Mouse (Mus musculus): Measurements from ENCODE around the gene Nkx2-3. TPM values are rescaled to one million over a fixed set of nuclear protein-coding genes. Genes with fewer than 3 reads are reported as not detected.

Gene Nkx2-3
- polyA plus RNA-seq, 1 experiment: 0.06 TPM

DNA sequence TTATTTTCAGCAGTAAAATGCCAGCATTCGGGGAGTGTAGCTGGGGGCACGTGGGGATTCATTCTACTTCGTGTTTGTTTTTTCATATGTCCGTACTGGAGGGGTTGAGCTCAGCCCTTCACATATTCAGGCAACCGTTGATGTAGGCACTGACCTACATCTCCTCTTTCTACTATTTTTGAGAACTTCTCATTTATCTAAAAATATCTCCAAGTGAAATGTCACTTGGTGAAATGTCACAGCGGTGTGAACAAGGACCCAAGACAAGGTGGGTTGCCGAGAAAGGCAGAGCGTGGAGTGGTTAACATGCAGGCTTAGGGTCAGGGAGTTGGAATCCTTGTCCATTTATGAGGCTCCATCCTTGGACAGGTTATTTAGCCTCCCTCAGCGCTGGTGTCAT lies 35.1 kb downstream of the Nkx2-3 start:
- TF ChIP-seq POLR2A (IDR thresholded peaks at IDR 0.05; ENCODE audit: control insufficient read depth, low read depth, low read length) (no peak), CTCF (IDR thresholded peaks at IDR 0.05; ENCODE audit: control insufficient read depth, insufficient read depth, insufficient replicate concordance, low read depth, low read length) (no peak)
- no peaks in the 10 kb centered on the region for H3K36me3 ChIP-seq (ENCODE audit: control insufficient read depth, insufficient read depth, low read length)
- no peaks in the 10 kb centered on the region for H3K27me3 ChIP-seq (ENCODE audit: control insufficient read depth, insufficient read depth, low read length)
- no peaks in the 10 kb centered on the region for H3K4me1 ChIP-seq (ENCODE audit: control insufficient read depth, insufficient read depth, low read length)
- H3K27ac ChIP-seq (ENCODE audit: control insufficient read depth, insufficient read depth, low read depth, low read length): no peak overlapping the region
- H3K4me3 ChIP-seq (ENCODE audit: control insufficient read depth, low read depth, low read length): no peak overlapping the region

DNA sequence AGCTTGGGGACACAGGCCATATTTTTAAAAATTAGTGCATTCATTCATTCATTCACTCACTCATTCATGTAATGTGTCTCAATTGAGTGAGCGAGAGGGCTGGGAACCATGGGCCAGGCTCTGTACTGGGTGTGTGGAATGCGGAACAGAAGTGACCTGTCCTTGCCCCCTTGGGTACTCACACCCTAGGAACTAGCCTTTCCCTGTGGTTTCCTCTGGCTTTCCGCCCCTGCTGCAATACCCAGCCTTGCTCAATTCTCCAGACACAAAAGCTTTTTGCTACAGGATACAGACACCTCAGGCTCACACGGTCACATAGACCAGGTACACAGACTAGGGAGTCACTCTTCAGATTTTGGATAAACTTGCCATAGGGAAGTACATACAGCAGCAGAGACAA lies 36.2 kb downstream of the Nkx2-3 start:
- Histone ChIP-seq H3K27me3 (ENCODE audit: control insufficient read depth, insufficient read depth, low read length) (no peaks in the 10 kb centered on the region), H3K36me3 (ENCODE audit: control insufficient read depth, insufficient read depth, low read length) (no peaks in the 10 kb centered on the region), H3K27ac (ENCODE audit: control insufficient read depth, insufficient read depth, low read depth, low read length) (no peak overlapping the region), H3K4me1 (ENCODE audit: control insufficient read depth, insufficient read depth, low read length) (no peaks in the 10 kb centered on the region), H3K4me3 (ENCODE audit: control insufficient read depth, low read depth, low read length) (no peak overlapping the region)
- TF ChIP-seq POLR2A (IDR thresholded peaks at IDR 0.05; ENCODE audit: control insufficient read depth, low read depth, low read length) (no peak), CTCF (IDR thresholded peaks at IDR 0.05; ENCODE audit: control insufficient read depth, insufficient read depth, insufficient replicate concordance, low read depth, low read length) (no peak)

DNA sequence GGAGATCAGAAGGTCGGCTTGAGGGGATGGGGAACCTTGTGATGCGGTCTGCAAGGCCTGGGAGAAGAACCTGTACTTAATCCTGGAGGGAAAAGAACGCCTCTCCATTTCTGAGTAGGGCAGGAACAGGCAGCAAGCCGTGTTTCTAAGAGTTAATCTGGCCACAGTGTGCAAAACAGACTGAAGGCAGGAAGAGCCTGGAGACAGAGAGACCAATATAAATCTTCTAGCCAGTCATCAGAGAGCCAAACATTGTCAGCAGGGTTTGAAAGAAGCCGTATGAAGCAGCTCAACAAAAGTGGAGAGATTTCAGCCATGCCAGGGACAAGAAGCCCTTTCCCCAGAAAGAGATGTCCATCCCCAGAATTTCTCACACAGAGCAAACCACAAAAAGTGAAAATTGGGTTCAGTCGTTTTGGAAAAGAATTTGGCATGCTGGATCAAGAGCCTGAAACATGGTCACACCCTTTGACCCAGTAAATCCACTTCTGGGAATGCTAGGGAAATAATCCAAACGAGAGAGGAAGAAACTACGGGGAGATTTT lies 39.2 kb downstream of the Nkx2-3 start:
- Histone ChIP-seq H3K4me1 (ENCODE audit: control insufficient read depth, insufficient read depth, low read length) (no peaks in the 10 kb centered on the region), H3K4me3 (ENCODE audit: control insufficient read depth, low read depth, low read length) (no peak overlapping the region), H3K27me3 (ENCODE audit: control insufficient read depth, insufficient read depth, low read length) (no peaks in the 10 kb centered on the region), H3K27ac (ENCODE audit: control insufficient read depth, insufficient read depth, low read depth, low read length) (no peak overlapping the region), H3K36me3 (ENCODE audit: control insufficient read depth, insufficient read depth, low read length) (no peaks in the 10 kb centered on the region)
- no peak for TF ChIP-seq CTCF (IDR thresholded peaks at IDR 0.05; ENCODE audit: control insufficient read depth, insufficient read depth, insufficient replicate concordance, low read depth, low read length)
- TF ChIP-seq POLR2A (IDR thresholded peaks at IDR 0.05; ENCODE audit: control insufficient read depth, low read depth, low read length): no peak

DNA sequence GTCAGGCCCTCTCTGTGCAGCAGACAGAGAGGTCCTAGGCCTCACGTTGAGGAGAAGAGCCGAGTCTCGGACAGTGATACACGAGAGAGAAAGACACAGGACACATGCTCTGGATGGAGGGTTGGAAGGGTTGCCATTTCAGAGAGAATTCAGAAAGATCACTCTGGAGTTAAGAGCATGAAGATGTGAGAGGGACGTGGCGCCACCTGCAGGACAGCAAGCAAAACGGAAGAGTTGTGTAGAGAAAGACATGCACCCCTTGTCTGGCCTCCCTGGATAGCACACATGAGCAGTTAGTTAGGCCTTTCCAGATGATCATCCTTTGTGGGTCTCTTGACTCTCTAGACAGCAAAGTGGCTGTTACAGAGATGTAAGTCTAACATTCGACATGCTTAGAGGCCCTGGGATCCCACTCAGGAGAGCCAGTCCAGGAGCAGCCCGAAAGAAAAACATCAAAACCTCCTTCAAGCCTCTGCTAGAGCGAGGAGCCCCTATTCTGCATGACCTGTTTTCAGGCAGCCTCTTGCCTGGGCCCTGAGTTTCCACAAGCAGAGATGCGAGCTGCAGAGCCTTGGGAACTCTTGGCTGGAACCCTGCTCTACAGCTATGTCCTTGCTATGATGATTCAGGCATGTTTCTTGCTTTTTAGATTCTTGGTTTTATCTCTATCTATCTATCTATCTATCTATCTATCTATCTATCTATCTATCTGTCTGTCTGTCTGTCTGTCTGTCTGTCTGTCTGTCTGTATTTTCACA lies 43.8 kb downstream of the Nkx2-3 start:
- Histone ChIP-seq H3K4me1 (ENCODE audit: control insufficient read depth, insufficient read depth, low read length) (no peaks in the 10 kb centered on the region), H3K27ac (ENCODE audit: control insufficient read depth, insufficient read depth, low read depth, low read length) (no peak overlapping the region), H3K4me3 (ENCODE audit: control insufficient read depth, low read depth, low read length) (no peak overlapping the region), H3K27me3 (ENCODE audit: control insufficient read depth, insufficient read depth, low read length) (no peaks in the 10 kb centered on the region), H3K36me3 (ENCODE audit: control insufficient read depth, insufficient read depth, low read length) (no peaks in the 10 kb centered on the region)
- TF ChIP-seq CTCF (IDR thresholded peaks at IDR 0.05; ENCODE audit: control insufficient read depth, insufficient read depth, insufficient replicate concordance, low read depth, low read length): peak; percentile 62; the same call in 1 of the 2 replicates
- TF ChIP-seq POLR2A (IDR thresholded peaks at IDR 0.05; ENCODE audit: control insufficient read depth, low read depth, low read length): no peak

DNA sequence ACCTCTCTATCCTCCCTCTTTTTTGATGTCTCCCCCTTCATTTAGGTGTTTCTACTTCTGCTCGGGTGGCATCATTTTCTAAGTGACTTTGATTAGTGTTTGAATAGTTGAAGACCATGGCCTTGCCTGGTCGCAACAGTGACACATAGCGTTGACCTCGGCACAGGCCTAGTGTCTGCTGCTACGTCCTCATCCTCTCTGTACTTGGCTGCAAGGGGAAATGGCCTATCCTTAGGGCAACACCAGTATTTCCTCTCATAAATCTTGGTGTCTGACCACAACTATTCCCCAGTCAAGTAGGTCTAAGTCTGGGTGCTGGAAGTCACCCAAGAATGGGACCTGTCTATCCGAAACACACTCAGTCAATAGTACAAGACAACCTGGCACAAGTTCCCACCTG lies 47.5 kb downstream of the Nkx2-3 start:
- Histone ChIP-seq H3K27ac (ENCODE audit: control insufficient read depth, insufficient read depth, low read depth, low read length) (no peak overlapping the region), H3K4me1 (ENCODE audit: control insufficient read depth, insufficient read depth, low read length) (no peaks in the 10 kb centered on the region), H3K4me3 (ENCODE audit: control insufficient read depth, low read depth, low read length) (no peak overlapping the region), H3K36me3 (ENCODE audit: control insufficient read depth, insufficient read depth, low read length) (no peaks in the 10 kb centered on the region; the same call in 1 of the 2 replicates), H3K27me3 (ENCODE audit: control insufficient read depth, insufficient read depth, low read length) (no peaks in the 10 kb centered on the region)
- TF ChIP-seq POLR2A (IDR thresholded peaks at IDR 0.05; ENCODE audit: control insufficient read depth, low read depth, low read length) (no peak), CTCF (IDR thresholded peaks at IDR 0.05; ENCODE audit: control insufficient read depth, insufficient read depth, insufficient replicate concordance, low read depth, low read length) (no peak)

DNA sequence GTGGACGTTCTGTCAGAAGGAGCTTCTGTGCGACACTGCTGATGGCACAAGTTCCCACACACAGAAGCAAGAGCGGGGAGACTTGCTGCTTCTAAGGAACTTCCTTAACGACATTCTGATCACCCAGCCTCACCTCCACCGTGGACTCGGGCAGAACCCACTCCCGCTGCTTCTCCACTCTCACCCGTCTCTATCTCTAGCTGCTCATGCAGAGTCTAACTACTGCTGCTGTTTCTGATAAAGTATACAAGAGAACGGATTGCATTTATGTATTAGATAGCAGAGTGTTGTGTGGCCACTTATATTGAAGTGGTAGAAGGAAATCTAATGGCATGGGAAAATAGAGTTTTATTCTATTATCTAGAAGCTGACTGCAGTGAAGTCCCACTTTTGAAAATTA lies 48.6 kb downstream of the Nkx2-3 start:
- no peak overlapping the region for H3K27ac ChIP-seq (ENCODE audit: control insufficient read depth, insufficient read depth, low read depth, low read length)
- TF ChIP-seq POLR2A (IDR thresholded peaks at IDR 0.05; ENCODE audit: control insufficient read depth, low read depth, low read length) (no peak), CTCF (IDR thresholded peaks at IDR 0.05; ENCODE audit: control insufficient read depth, insufficient read depth, insufficient replicate concordance, low read depth, low read length) (no peak)
- H3K4me1 ChIP-seq (ENCODE audit: control insufficient read depth, insufficient read depth, low read length): no peaks in the 10 kb centered on the region
- no peak overlapping the region for H3K4me3 ChIP-seq (ENCODE audit: control insufficient read depth, low read depth, low read length)
- H3K36me3 ChIP-seq (ENCODE audit: control insufficient read depth, insufficient read depth, low read length): no peaks in the 10 kb centered on the region; the same call in 1 of the 2 replicates
- H3K27me3 ChIP-seq (ENCODE audit: control insufficient read depth, insufficient read depth, low read length): no peaks in the 10 kb centered on the region

DNA sequence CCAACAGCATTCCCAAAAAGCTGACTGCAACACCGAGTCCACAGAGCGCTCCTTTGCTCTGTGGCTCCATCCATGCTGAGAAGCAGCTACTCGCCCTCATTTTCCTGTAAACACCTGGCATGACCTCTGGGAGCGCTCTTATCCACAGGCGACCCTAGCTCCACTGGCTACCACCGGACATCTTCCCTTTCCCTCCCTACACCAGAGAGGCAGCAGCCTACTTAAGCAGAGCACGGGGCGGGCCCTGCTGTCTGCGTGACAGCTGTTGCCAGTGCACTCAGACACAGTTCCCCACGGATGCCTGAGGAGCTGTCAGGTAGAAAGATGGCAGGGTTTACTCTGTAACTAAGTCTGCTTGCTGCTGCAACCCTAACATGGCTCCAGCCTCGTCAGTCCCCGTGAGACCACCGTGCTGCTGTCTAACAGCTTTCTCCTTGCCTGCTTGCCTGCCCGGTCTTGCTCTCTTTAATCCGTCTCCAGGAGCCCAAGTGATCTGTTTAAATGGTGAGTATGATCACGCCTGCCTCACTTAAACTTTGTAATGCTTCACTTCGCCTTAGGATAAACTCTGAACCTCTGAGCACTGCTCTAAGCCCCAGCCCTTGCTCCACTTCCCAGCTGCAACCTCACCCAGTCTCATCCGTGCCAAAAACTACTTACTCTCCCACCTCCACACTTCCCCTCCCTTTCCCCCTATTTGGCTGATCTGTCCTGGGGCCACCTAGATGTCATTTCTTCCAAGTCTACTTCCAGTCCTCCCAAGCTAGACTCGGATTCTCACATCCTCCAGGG lies 50.2 kb downstream of the Nkx2-3 start:
- TF ChIP-seq POLR2A (IDR thresholded peaks at IDR 0.05; ENCODE audit: control insufficient read depth, low read depth, low read length) (no peak), CTCF (IDR thresholded peaks at IDR 0.05; ENCODE audit: control insufficient read depth, insufficient read depth, insufficient replicate concordance, low read depth, low read length) (peak; percentile 19; the same call in 1 of the 2 replicates)
- H3K27me3 ChIP-seq (ENCODE audit: control insufficient read depth, insufficient read depth, low read length): no peaks in the 10 kb centered on the region
- H3K4me1 ChIP-seq (ENCODE audit: control insufficient read depth, insufficient read depth, low read length): peaks cover 3% of the 10 kb centered on the region; the same call in 1 of the 2 replicates
- no peak overlapping the region for H3K4me3 ChIP-seq (ENCODE audit: control insufficient read depth, low read depth, low read length)
- H3K27ac ChIP-seq (ENCODE audit: control insufficient read depth, insufficient read depth, low read depth, low read length): no peak overlapping the region
- H3K36me3 ChIP-seq (ENCODE audit: control insufficient read depth, insufficient read depth, low read length): no peaks in the 10 kb centered on the region; the same call in 1 of the 2 replicates
